Mouse (Mus musculus) megakaryocyte, adult 5-6 weeks (primary cell): ENCODE data around the gene Tmem217. TPM values are rescaled to one million over a fixed set of nuclear protein-coding genes. Genes with fewer than 3 reads are reported as not detected.

Source experiments
- ATAC-seq: 2 replicates; pipeline ENCODE4 v1.8.0; 2016; ENCODE audit warnings: mild to moderate bottlenecking, inconsistent platforms; ENCODE audit not compliant: poor library complexity, severe bottlenecking
- total RNA-seq, 2 experiments: library from RNA; stranded (forward) in 1 of 2; stranded (reverse) in 1 of 2; fragments of 153-499, 151-499 nt in 1 of 2; fragments of 221-1000, 200-1000 nt in 1 of 2; gene quantifications; 2 replicates each; pipeline versions ENCODE4 v1.2.3 to v1.2.4; 2015 to 2017

Tmem217 gene
- not detected in 2 replicates for total RNA-seq (2015)
- 0.18 and 0.65 TPM in 2 replicates for total RNA-seq (2017)

DNA sequence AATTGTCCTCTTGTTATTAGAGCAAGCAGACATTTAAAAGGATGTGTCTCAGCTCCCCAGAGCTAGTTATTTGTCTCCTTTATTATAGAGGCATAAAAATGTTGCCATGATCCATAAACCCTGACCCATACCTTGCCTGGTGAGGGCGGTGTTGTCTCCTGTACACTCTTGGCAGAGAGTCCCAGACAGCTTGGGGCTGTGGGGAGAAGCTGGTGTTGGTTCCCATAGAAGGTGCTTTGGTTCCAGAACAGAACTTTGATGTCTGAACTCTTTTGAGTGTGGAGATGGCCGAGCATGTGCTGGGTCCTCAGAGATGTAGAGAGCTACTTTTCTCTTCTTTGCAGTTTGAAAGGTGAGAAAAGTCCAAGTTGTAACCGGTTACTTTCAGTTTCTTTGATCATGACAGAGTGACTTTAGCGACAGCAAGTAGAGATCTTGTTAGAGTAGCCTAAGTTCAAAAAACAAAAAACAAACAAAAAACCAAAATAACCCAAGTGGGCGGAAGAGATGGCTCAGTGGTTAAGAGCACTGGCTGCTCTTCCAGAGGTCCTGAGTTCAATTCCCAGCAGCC lies at the start of gene Tmem217:
Gene Tmem217 (minus strand): TSS at position 224 of the 571 bp plus-strand sequence.
- ATAC-seq, result no peak

DNA sequence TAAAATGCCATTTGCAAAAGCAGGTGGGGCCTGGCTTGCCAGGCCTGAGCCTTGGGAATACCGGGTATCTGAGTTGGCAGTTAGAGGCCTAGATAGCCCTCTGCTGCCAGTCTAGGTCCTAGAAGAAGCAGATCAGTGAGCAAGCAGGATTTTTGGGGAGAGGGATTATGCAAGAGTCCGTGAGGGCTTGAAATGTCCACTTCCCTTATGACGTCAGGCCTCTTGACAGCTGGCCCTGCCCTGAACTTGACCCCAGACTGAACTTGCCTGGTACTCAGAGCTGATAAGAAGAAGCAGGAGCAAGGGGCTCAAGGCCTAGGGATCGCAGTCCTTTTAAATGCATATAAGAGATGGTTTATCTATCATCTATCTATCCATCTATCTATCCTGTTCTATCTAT lies 49.2 kb upstream of the Tmem217 start:
- peak; percentile 97 for ATAC-seq

- ATAC-seq, result no peak
Measured at GRCm38 (mm10) chr17:29599537-29599936, 47.4 kb upstream of the Tmem217 start.

GRCm38 (mm10) chr17:29599051-29599450 lies 46.9 kb upstream of the Tmem217 start:
- no peak for ATAC-seq

DNA sequence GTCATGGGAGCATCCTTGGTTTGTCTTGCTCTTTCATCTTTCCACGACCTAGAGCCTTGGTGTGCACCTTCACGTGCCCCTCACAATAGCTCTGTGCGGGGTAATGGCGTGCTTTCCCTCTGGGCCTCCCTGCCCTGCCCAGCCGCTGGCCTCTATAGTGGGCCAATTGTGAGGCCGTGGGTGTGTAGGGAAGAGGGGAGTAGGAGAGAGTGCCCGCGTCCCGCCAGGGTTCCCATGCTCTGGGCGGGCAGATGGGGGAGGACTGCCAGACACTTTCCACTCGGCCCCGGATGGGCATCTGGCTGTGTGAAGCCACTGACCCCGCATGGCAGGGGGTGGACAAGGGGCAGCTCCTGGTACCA lies 44.6 kb upstream of the Tmem217 start:
- ATAC-seq, result no peak

DNA sequence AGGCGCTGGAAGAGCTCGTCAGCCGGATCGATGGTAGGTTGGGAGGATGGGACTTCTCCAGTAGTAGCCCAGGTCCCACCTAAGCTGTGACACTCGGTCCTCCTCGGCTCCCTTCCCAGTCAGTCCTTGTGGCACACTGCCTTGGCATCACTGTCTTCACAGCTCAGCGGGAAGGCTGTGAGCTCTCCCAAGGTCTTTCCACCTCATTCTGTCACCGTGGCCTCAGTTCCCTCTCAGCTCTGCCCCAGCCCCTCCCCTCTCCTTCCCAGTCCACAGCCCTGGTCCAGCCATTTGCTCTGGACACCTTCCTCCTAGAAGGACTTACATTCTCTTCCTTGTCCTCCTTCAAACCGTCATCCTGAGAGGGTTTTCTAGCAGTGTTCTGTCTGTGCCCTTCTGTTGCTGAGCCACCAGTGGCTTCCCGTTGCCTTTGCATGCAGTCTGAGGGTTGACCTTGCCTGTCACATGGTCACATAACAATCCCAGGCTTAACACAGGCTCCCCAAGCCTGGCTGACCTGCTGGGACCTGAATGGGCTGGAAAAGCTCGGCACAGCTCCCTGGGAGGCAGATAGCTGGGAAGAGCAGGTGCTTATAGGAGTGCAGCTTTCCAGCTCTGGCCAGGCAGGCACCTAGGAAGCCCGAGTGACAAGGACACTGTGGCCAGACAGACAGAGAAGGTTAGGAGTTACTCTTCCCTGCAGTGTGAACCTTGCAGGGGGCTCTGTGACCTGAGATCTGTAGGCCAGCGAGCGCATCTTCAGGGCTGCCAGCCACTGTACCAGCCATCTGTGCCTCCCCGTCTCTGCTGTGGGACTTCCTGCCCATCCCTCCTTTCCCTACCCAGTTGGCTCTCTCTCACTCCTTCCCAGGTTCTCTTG lies 43.9 kb upstream of the Tmem217 start:
- ATAC-seq, result no peak

DNA sequence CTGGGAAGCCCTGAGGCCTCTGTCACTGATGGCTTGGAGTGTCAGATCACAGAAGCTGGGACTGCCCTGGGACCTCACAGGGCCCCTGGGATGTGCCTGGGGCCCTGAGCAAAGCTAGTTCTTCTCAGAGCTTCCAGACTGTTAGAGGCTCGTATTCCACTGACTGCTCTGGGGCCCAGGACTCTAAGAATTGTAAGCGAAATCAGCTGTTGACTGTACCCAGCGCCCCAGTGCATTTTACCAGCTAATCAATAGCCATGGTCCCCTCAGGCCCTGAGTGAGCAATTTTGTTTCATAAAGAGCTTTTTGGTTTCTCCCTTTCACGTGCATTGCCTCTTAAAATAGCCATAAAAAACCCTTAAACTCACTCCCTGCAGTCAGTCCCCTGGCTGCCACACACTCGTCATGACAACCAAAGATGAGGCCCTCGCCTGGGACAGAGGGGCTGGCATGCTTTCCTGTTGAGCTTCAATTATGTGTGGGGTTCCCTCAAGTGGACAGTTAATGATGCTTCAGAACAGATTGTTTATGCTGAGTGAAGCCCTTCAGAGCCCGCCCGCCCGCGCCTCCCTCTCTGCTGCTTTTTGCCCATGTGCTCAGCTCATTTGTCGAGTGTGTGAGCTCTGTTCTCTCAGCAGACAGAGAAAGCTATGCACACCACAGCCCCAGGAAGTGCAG lies 37.2 kb upstream of the Tmem217 start:
- ATAC-seq, result no peak

GRCm38 (mm10) chr17:29586921-29587320 lies 34.7 kb upstream of the Tmem217 start:
- ATAC-seq, result no peak

- ATAC-seq, result no peak
Measured at GRCm38 (mm10) chr17:29585446-29585845, 33.3 kb upstream of the Tmem217 start.

DNA sequence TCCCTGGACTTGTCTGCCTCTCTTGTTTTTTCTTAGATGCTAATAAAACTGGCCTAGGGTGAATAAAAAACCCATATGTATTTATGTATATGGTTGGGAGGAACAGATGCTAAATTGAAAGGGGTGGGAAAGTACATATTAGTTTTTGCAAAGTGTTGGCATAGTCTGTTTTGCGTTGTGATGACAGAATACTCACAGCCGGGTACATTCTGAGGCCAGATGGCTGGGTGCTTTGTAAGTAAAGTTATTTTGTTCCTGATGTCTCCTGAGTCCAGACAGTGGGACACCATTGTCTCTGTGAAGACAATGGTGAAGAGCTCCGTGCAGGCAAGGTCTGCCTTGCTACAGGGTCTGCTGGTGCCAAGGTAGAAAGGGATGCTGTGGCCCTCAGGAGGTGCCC lies 32.6 kb upstream of the Tmem217 start:
- ATAC-seq, result no peak

- ATAC-seq, result peak; percentile 33
Measured at GRCm38 (mm10) chr17:29584306-29584705, 32.1 kb upstream of the Tmem217 start.

DNA sequence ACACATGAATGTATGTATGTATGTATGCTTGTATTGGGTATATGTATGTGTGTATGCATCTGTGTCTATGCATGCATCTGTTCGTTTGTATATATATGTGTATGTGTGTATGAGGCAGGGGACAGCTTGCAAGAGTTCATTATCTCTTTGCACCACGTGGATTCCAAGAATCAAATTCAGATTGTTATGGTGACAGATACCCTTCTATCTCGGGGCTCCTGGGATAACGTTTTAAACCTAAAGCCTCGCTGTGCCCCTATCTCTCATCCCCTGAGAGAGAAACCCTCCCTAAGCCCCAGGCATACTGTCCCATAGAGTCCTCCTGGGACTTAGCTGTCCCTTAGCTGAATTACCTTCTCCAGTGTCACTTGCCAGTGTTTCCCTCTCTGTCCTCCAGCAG lies 31.4 kb upstream of the Tmem217 start:
- no peak for ATAC-seq

GRCm38 (mm10) chr17:29579579-29580126 lies 27.5 kb upstream of the Tmem217 start:
- ATAC-seq, result no peak

- ATAC-seq, result no peak
Measured at GRCm38 (mm10) chr17:29569831-29570230, 17.6 kb upstream of the Tmem217 start.

GRCm38 (mm10) chr17:29568435-29568834 lies 16.2 kb upstream of the Tmem217 start:
- no peak for ATAC-seq

DNA sequence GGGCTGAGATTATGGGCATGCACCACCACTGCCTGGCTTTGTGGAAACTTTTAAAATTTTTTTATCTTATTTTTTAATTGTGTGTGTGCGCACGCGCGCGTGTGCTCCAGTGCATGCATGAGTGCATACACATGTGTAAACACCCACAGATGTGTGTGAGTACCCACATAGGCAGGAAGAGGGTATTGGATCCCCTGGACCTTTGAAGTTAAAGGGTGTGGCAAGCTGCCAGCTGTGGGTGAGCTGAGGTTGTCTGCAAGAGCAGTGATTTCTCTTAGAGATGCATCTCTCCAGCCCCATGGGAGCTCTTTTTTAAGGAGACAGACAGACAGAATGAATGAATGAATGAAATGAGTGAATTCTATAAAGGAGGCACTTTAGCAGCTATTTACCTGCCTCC lies 13.3 kb upstream of the Tmem217 start:
- ATAC-seq, result no peak

DNA sequence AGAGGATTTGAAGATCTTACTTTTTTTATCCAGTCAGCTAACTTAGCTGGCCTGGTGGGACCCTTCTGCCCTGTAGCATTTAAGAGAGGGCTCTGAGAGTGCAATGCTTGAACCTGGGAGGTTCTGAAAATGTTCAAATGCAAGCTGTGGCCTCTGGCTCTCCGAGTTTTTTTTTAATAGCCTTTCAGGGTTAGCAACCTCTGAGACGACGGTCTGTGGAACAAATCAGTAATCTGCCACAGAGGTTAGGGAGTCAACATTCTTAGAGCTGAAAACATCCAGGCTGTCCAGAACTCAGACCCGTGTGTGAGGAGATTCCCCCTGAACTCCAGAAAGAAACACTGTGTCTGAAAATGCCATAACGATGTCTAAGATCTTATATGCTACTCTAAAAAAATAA lies 6.3 kb upstream of the Tmem217 start:
- no peak for ATAC-seq

DNA sequence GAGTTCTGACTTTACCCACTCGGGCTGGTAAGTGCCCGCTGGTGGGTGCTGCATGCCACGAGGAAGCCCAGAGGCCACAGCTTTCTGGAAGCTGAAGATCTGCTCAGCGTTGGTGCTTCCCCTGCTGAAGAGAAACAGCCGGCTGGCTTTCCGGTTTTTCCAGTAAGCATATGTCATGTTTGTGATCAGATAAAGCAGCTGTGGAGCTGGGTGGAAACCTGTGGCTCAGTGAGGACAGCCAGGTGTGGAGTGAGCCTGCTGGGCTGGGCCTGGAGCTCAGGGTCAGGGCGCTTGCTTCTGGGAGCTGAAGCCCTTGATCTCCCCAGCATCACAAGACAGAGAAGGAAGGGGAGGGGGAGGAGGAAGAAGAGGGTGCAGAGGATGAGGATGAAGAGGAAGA lies 4.7 kb upstream of the Tmem217 start:
- ATAC-seq, result no peak

GRCm38 (mm10) chr17:29556456-29556855 lies 4.3 kb upstream of the Tmem217 start:
- no peak for ATAC-seq

GRCm38 (mm10) chr17:29554176-29554575 lies 2.0 kb upstream of the Tmem217 start:
- no peak for ATAC-seq

DNA sequence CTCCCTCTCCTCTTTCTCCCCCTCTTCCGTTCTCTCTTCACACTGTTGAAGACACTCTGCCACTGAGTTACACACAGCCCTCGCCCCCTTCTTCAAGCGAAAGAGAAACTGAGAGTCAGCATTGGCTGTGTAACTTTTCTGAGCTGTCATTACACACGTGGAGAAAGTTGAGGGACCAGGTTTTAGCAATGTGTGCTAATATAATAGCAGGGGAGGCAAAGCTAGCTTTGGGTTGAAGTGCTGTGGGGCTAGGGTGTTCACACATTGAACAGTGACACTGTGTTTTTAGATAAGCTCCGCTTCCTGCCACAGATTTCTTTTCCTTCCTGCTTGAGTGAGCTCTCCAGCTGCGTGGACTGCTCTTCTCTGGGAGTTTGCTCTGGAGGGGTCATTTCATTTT lies 1.2 kb downstream of the Tmem217 start:
- no peak for ATAC-seq
